Mouse (Mus musculus) adrenal gland, adult 8-10 months (tissue): ENCODE measurements around the gene Tex26. TPM values are rescaled to one million over a fixed set of nuclear protein-coding genes. Genes with fewer than 3 reads are reported as not detected.

Experiments
- DNase-seq: peaks from one replicate; pipeline ENCODE4 v3.0.0; 2022
- total RNA-seq, 4 experiments: library from RNA; stranded (reverse); gene quantifications; 2 replicates each; pipeline ENCODE4 v1.2.4; 2022

Gene Tex26
- not detected for total RNA-seq

- DNase-seq, result peak; percentile 39
These were observed at the start of gene Tex26 for GRCm38 (mm10) chr5:149439531-149440179. Tex26 (plus strand) TSS chr5:149439660.

GRCm38 (mm10) chr5:149391574-149392375, 47.7 kb upstream of the Tex26 start:
- DNase-seq, result no peak

GRCm38 (mm10) chr5:149392420-149392988, 47.0 kb upstream of the Tex26 start:
- no peak for DNase-seq

GRCm38 (mm10) chr5:149401446-149401975, 37.9 kb upstream of the Tex26 start:
- DNase-seq, result no peak

GRCm38 (mm10) chr5:149402029-149402428, 37.4 kb upstream of the Tex26 start:
- DNase-seq, result no peak

- DNase-seq, result no peak
These were observed 36.1 kb upstream of the Tex26 start for GRCm38 (mm10) chr5:149403386-149403785.

GRCm38 (mm10) chr5:149404710-149405109, 34.8 kb upstream of the Tex26 start:
- no peak for DNase-seq

GRCm38 (mm10) chr5:149406791-149407276, 32.6 kb upstream of the Tex26 start:
- no peak for DNase-seq

- no peak for DNase-seq
These were observed 30.0 kb upstream of the Tex26 start for GRCm38 (mm10) chr5:149409502-149409901.

- DNase-seq, result peak; percentile 66
These were observed 27.8 kb upstream of the Tex26 start, which contains the start of gene Medag for GRCm38 (mm10) chr5:149411509-149412193. Medag (plus strand) TSS chr5:149411749.

GRCm38 (mm10) chr5:149412194-149412575, 27.3 kb upstream of the Tex26 start:
- no peak for DNase-seq

GRCm38 (mm10) chr5:149412671-149413070, 26.8 kb upstream of the Tex26 start:
- no peak for DNase-seq

GRCm38 (mm10) chr5:149414369-149415167, 24.9 kb upstream of the Tex26 start:
- no peak for DNase-seq

- DNase-seq, result no peak
These were observed 22.1 kb upstream of the Tex26 start for GRCm38 (mm10) chr5:149417381-149417780.

GRCm38 (mm10) chr5:149426525-149426924, 12.9 kb upstream of the Tex26 start:
- no peak for DNase-seq

GRCm38 (mm10) chr5:149427277-149428060, 12.0 kb upstream of the Tex26 start:
- DNase-seq, result no peak

GRCm38 (mm10) chr5:149428347-149428746, 11.1 kb upstream of the Tex26 start:
- DNase-seq, result no peak

GRCm38 (mm10) chr5:149428810-149429255, 10.6 kb upstream of the Tex26 start:
- no peak for DNase-seq

- DNase-seq, result no peak
These were observed 9.9 kb upstream of the Tex26 start for GRCm38 (mm10) chr5:149429541-149429940.

GRCm38 (mm10) chr5:149430943-149431342, 8.5 kb upstream of the Tex26 start:
- no peak for DNase-seq

GRCm38 (mm10) chr5:149433618-149434017, 5.8 kb upstream of the Tex26 start:
- no peak for DNase-seq
